Mouse (Mus musculus) C2C12 (cell line): Measurements from ENCODE around the gene Tmem262.

Experiments used
- CEBPB ChIP-seq: IDR thresholded peaks from one replicate; pipeline ENCODE4 v1.6.1; 2011; ENCODE audit warnings: low read depth, mild to moderate bottlenecking, control low read depth, moderate library complexity
- CTCF ChIP-seq: IDR thresholded peaks from one replicate; pipeline ENCODE4 v1.5.1; 2011; ENCODE audit not compliant: control insufficient read depth, insufficient read depth, insufficient read length
- FOSL1 ChIP-seq: IDR thresholded peaks from one replicate; pipeline ENCODE4 v1.8.0; 2011; ENCODE audit warnings: mild to moderate bottlenecking, low read length; ENCODE audit not compliant: poor library complexity, insufficient read depth, severe bottlenecking
- MYOG ChIP-seq: IDR thresholded peaks from one replicate; pipeline ENCODE4 v1.6.1; 2011; ENCODE audit not compliant: control insufficient read depth, insufficient read length; ENCODE audit errors: extremely low read depth
- USF1 ChIP-seq: IDR thresholded peaks from one replicate; pipeline ENCODE4 v1.6.1; 2011; ENCODE audit warnings: low read depth, mild to moderate bottlenecking, control low read depth, moderate library complexity

- TF ChIP-seq MYOG = no peak
- no peak for TF ChIP-seq CEBPB
- no peak for TF ChIP-seq CTCF
- TF ChIP-seq FOSL1 = no peak
- no peak for TF ChIP-seq USF1
These were observed 33.3 kb upstream of the Tmem262 start, which contains the start of gene Syvn1 for GRCm38 (mm10) chr19:6046294-6047153.
